Mouse (Mus musculus) liver, adult 2 months (tissue): ENCODE results near the gene Cacna2d3.

Experiments used
- CTCF ChIP-seq: fragments of 200-500 bp; IDR thresholded peaks from 2 replicates; pipeline ENCODE4 v1.5.1; 2011; ENCODE audit warnings: low read depth, low read length, control low read depth
- POLR2A ChIP-seq: fragments of 200-500 bp; IDR thresholded peaks from 2 replicates; pipeline ENCODE4 v1.6.1; 2011; ENCODE audit warnings: low read length, control low read depth; ENCODE audit not compliant: insufficient read depth; ENCODE audit errors: extremely low read depth

DNA sequence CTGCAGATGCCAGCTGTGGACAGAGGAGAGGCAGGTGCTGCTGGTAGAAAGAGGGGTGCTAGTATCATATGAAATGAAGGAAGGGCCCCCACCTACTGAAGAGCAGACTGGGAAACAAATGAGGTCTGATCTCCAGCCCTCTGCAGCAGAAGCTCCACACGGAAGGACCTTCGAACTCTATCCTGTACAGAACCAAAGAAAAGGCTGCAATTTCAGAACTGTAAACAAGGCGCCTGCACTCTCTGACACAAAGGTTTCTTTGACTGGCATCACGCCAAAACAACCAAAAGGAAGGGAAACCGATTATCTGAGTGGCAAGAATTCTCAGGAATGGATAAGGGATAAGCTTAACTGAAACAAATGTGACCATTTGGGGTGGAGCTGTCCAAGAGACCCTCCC, 18.9 kb downstream of the Cacna2d3 start:
- TF ChIP-seq CTCF (no peak), POLR2A (no peak)
